Mouse (Mus musculus): ENCODE data around the gene Xpr1. TPM values are rescaled to one million over a fixed set of nuclear protein-coding genes. Genes with fewer than 3 reads are reported as not detected.

Gene Xpr1
- polyA plus RNA-seq, 1 experiment from 2014 or later = 10.1 TPM

- peaks cover 62% of the 10 kb centered on the region for H3K36me3 ChIP-seq
- H3K4me3 ChIP-seq = no peak overlapping the region
- H3K4me1 ChIP-seq = peaks cover 57% of the 10 kb centered on the region
- 0 out of 2 replicates have a peak, but pooled peaks cover 1% of the 10 kb centered on the region for H3K27me3 ChIP-seq (ENCODE audit: low read depth, poor library complexity, severe bottlenecking)
- H3K27ac ChIP-seq = no peak overlapping the region
- DNase-seq (ENCODE audit: low spot score) = no peak
- WGBS = 87% methylated on average over 6 of the region's 6 CpGs
- H3K9me3 ChIP-seq (replicated peaks) = no peaks in the 10 kb centered on the region
These were observed 177.1 kb downstream of the Xpr1 start for GRCm38 (mm10) chr1:155239962-155240717.

GRCm38 (mm10) chr1:155239169-155239568 is 178.0 kb downstream of the Xpr1 start:
- no peaks in the 10 kb centered on the region for H3K9me3 ChIP-seq (replicated peaks)
- H3K36me3 ChIP-seq = peaks cover 62% of the 10 kb centered on the region
- 88% methylated on average over 4 of the region's 4 CpGs for WGBS
- H3K27ac ChIP-seq = no peak overlapping the region
- H3K4me3 ChIP-seq = no peak overlapping the region
- no peak for DNase-seq (ENCODE audit: low spot score)
- H3K4me1 ChIP-seq = peaks cover 56% of the 10 kb centered on the region
- H3K27me3 ChIP-seq (ENCODE audit: low read depth, poor library complexity, severe bottlenecking) = no peaks in the 10 kb centered on the region

- peaks cover 66% of the 10 kb centered on the region for H3K36me3 ChIP-seq
- DNase-seq (ENCODE audit: low spot score) = no peak
- no peaks in the 10 kb centered on the region for H3K9me3 ChIP-seq (replicated peaks)
- H3K4me3 ChIP-seq = no peak overlapping the region
- no peaks in the 10 kb centered on the region for H3K27me3 ChIP-seq (ENCODE audit: low read depth, poor library complexity, severe bottlenecking)
- H3K27ac ChIP-seq = no peak overlapping the region
- 91% methylated on average over 5 of the region's 5 CpGs for WGBS
- peaks cover 57% of the 10 kb centered on the region for H3K4me1 ChIP-seq
These were observed 179.1 kb downstream of the Xpr1 start for GRCm38 (mm10) chr1:155238126-155238525.

GRCm38 (mm10) chr1:155237390-155237789 is 179.8 kb downstream of the Xpr1 start:
- H3K9me3 ChIP-seq (replicated peaks) = no peaks in the 10 kb centered on the region
- WGBS = 88% methylated on average over 11 of the region's 11 CpGs
- peaks cover 63% of the 10 kb centered on the region for H3K4me1 ChIP-seq
- H3K4me3 ChIP-seq = no peak overlapping the region
- H3K27me3 ChIP-seq (ENCODE audit: low read depth, poor library complexity, severe bottlenecking) = no peaks in the 10 kb centered on the region
- peak overlapping the region; percentile 37; the same call in 1 of the 2 replicates for H3K27ac ChIP-seq
- DNase-seq (ENCODE audit: low spot score) = no peak
- peaks cover 71% of the 10 kb centered on the region for H3K36me3 ChIP-seq

- Histone ChIP-seq H3K36me3 (peaks cover 73% of the 10 kb centered on the region), H3K9me3 (replicated peaks) (no peaks in the 10 kb centered on the region), H3K27me3 (ENCODE audit: low read depth, poor library complexity, severe bottlenecking) (no peaks in the 10 kb centered on the region), H3K4me3 (no peak overlapping the region), H3K4me1 (peaks cover 62% of the 10 kb centered on the region), H3K27ac (peak overlapping the region; percentile 50)
- DNase-seq (ENCODE audit: low spot score) = no peak
- WGBS = 79% methylated on average over 13 of the region's 13 CpGs
These were observed 180.8 kb downstream of the Xpr1 start for GRCm38 (mm10) chr1:155236306-155237024.

GRCm38 (mm10) chr1:155235641-155236040 is 181.6 kb downstream of the Xpr1 start:
- WGBS = 26% methylated on average over 2 of the region's 2 CpGs
- H3K27ac ChIP-seq = 0 out of 2 replicates have a peak overlapping the region, but pooled peaks have one; percentile 53
- H3K4me3 ChIP-seq = no peak overlapping the region
- peaks cover 68% of the 10 kb centered on the region for H3K4me1 ChIP-seq
- H3K27me3 ChIP-seq (ENCODE audit: low read depth, poor library complexity, severe bottlenecking) = no peaks in the 10 kb centered on the region
- H3K36me3 ChIP-seq = peaks cover 71% of the 10 kb centered on the region
- H3K9me3 ChIP-seq (replicated peaks) = no peaks in the 10 kb centered on the region
- DNase-seq (ENCODE audit: low spot score) = no peak

GRCm38 (mm10) chr1:155233931-155234607 is 183.1 kb downstream of the Xpr1 start:
- WGBS = 39% methylated on average over 14 of the region's 14 CpGs
- no peaks in the 10 kb centered on the region for H3K9me3 ChIP-seq (replicated peaks)
- DNase-seq (ENCODE audit: low spot score) = peak; percentile 64
- no peaks in the 10 kb centered on the region for H3K27me3 ChIP-seq (ENCODE audit: low read depth, poor library complexity, severe bottlenecking)
- H3K4me3 ChIP-seq = no peak overlapping the region; the same call in 1 of the 2 replicates
- peaks cover 58% of the 10 kb centered on the region for H3K36me3 ChIP-seq
- peak overlapping the region; percentile 80 for H3K27ac ChIP-seq
- peaks cover 74% of the 10 kb centered on the region for H3K4me1 ChIP-seq

GRCm38 (mm10) chr1:155233378-155233777 is 183.8 kb downstream of the Xpr1 start:
- peaks cover 52% of the 10 kb centered on the region for H3K36me3 ChIP-seq
- WGBS = 84% methylated on average over 9 of the region's 9 CpGs
- H3K27me3 ChIP-seq (ENCODE audit: low read depth, poor library complexity, severe bottlenecking) = no peaks in the 10 kb centered on the region
- H3K9me3 ChIP-seq (replicated peaks) = no peaks in the 10 kb centered on the region
- H3K4me3 ChIP-seq = no peak overlapping the region
- H3K4me1 ChIP-seq = peaks cover 79% of the 10 kb centered on the region
- H3K27ac ChIP-seq = peak overlapping the region; percentile 80
- DNase-seq (ENCODE audit: low spot score) = no peak

- H3K36me3 ChIP-seq = peaks cover 46% of the 10 kb centered on the region
- peak overlapping the region; percentile 70; the same call in 1 of the 2 replicates for H3K27ac ChIP-seq
- WGBS = 86% methylated on average over 6 of the region's 6 CpGs
- H3K27me3 ChIP-seq (ENCODE audit: low read depth, poor library complexity, severe bottlenecking) = no peaks in the 10 kb centered on the region
- H3K4me3 ChIP-seq = no peak overlapping the region
- H3K9me3 ChIP-seq (replicated peaks) = no peaks in the 10 kb centered on the region
- peaks cover 84% of the 10 kb centered on the region for H3K4me1 ChIP-seq
- no peak for DNase-seq (ENCODE audit: low spot score)
These were observed 184.4 kb downstream of the Xpr1 start for GRCm38 (mm10) chr1:155232786-155233185.

- Histone ChIP-seq H3K4me1 (peaks cover 86% of the 10 kb centered on the region), H3K27ac (peak overlapping the region; percentile 70; the same call in 1 of the 2 replicates)
- 82% methylated on average over 12 of the region's 12 CpGs for WGBS
These were observed 184.8 kb downstream of the Xpr1 start for GRCm38 (mm10) chr1:155232385-155232784.

GRCm38 (mm10) chr1:155229464-155230411 is 187.5 kb downstream of the Xpr1 start:
- Histone ChIP-seq H3K27me3 (ENCODE audit: low read depth, poor library complexity, severe bottlenecking) (no peaks in the 10 kb centered on the region), H3K9me3 (replicated peaks) (no peaks in the 10 kb centered on the region), H3K4me1 (peaks cover 72% of the 10 kb centered on the region), H3K27ac (peak overlapping the region; percentile 73), H3K36me3 (peaks cover 50% of the 10 kb centered on the region), H3K4me3 (no peak overlapping the region)
- 15% methylated on average over 14 of the region's 14 CpGs for WGBS
- peak; percentile 68 for DNase-seq (ENCODE audit: low spot score)

More at GRCm38 (mm10) chr1:155232385-155232784, 184.8 kb downstream of the Xpr1 start:
- Histone ChIP-seq H3K36me3 (peaks cover 45% of the 10 kb centered on the region), H3K4me3 (no peak overlapping the region), H3K9me3 (replicated peaks) (no peaks in the 10 kb centered on the region), H3K27me3 (ENCODE audit: low read depth, poor library complexity, severe bottlenecking) (no peaks in the 10 kb centered on the region)
- DNase-seq (ENCODE audit: low spot score) = no peak
